Mouse (Mus musculus) forebrain, postnatal 0 days (tissue): ENCODE results near the gene 1190005I06Rik. TPM values are rescaled to one million over a fixed set of nuclear protein-coding genes. Genes with fewer than 3 reads are reported as not detected.

ENCODE experiments used
- ATAC-seq: fragments of 200-750 bp; cut with Nextera tagmentation; 2 replicates; pipeline ENCODE4 v1.8.0; 2017; ENCODE audit warnings: mild to moderate bottlenecking, moderate library complexity
- DNase-seq: peaks from one replicate; pipeline ENCODE4 v3.0.0-alpha.2; 2015
- H3K27ac ChIP-seq: fragments of 300-500 bp; sonication (generic); 2 replicates; pipeline ENCODE4 v1.5.1; 2014; ENCODE audit warnings: low read depth, mild to moderate bottlenecking, antibody characterized with exemption, low read length, moderate library complexity, mixed read lengths
- H3K27me3 ChIP-seq: fragments of 300-500 bp; sonication (generic); 2 replicates; pipeline ENCODE4 v1.6.1; 2014; ENCODE audit warnings: mild to moderate bottlenecking, low read length, mixed read lengths; ENCODE audit not compliant: insufficient read depth
- H3K36me3 ChIP-seq: fragments of 300-500 bp; sonication (generic); 2 replicates; pipeline ENCODE4 v1.6.1; 2014; ENCODE audit warnings: mild to moderate bottlenecking, moderate library complexity; ENCODE audit not compliant: insufficient read depth
- H3K4me1 ChIP-seq: fragments of 300-500 bp; sonication (generic); 2 replicates; pipeline ENCODE4 v1.6.1; 2014; ENCODE audit warnings: antibody characterized with exemption; ENCODE audit not compliant: insufficient read depth
- H3K4me2 ChIP-seq: fragments of 300-500 bp; sonication (generic); 2 replicates; pipeline ENCODE4 v1.6.1; 2014; ENCODE audit warnings: low read depth, mild to moderate bottlenecking, moderate library complexity
- H3K4me3 ChIP-seq: fragments of 300-500 bp; sonication (generic); 2 replicates; pipeline ENCODE4 v1.5.1; 2014; ENCODE audit warnings: low read depth, low read length, mixed read lengths
- H3K9ac ChIP-seq: fragments of 300-500 bp; sonication (generic); 2 replicates; pipeline ENCODE4 v1.6.1; 2014; ENCODE audit warnings: mild to moderate bottlenecking
- H3K9me3 ChIP-seq: fragments of 300-500 bp; sonication (generic); 2 replicates; pipeline ENCODE4 v1.6.1; 2016; ENCODE audit warnings: low read length
- CTCF ChIP-seq: sonication (generic); IDR thresholded peaks from 2 replicates; pipeline ENCODE4 v1.5.1; 2016; ENCODE audit warnings: antibody characterized with exemption, control low read depth, low read depth
- WGBS: fragments of 180-500 bp; shearing (Covaris S2); extraction: QIAGEN DNeasy Blood & Tissue Kit; methylation state at CpG from one replicate; pipeline ENCODE4 v1.1.7; 2014; 5-methylcytosine and 5-hydroxymethylcytosine counted together
- polyA plus RNA-seq: library from polyadenylated mRNA; unstranded; fragments of >200 nt; fragmentation: Nextera tagmentation; extraction: Ambion mirVana; gene quantifications from 2 replicates; pipeline ENCODE4 v1.2.1, GENCODE M21; 2015
- total RNA-seq: library from RNA; depleted of rRNA; stranded (reverse); fragments of >200 nt; gene quantifications from 2 replicates; pipeline ENCODE4 v1.2.3, GENCODE M21; 2014

Gene 1190005I06Rik
- total and polyA plus RNA-seq, 2 experiments from 2014 or later, result 18.5 to 21.7 TPM

DNA sequence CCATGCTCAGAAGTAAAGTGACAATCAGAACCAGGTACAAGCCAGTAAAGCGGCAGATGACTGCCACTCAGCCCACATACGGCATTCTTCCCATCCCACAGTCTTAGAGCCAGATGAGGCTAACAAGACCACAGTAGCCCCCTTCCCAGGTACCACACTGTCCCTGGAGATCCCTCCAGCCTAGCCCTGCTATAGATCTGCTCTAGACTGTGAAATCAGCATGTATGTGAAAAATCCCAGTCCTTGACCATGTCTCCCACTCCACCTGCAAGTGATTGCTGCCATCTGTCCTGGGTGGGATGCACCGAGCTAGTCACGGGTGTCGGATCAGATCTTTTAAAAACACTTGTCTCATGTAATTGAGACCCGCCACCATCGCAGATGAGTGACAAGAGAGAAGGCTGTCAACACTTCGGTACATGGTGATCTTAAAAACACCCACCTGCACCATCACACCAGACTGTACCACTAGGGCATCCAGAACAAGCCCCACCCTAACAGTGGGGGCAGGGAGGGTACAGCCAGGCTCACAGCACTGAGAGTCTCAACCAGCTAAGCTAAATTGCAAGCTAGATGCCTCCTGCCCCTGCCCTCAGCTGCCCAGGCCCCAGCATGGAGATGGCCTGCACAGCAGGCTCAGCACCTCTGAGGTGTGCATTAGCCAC is 67.0 kb downstream of the 1190005I06Rik start:
- H3K9me3 ChIP-seq, result no peaks in the 10 kb centered on the region
- 86% methylated on average over 8 of the region's 8 CpGs for WGBS
- peaks cover 52% of the 10 kb centered on the region for H3K36me3 ChIP-seq
- H3K4me1 ChIP-seq, result no peaks in the 10 kb centered on the region
- H3K9ac ChIP-seq, result no peak overlapping the region
- no peak overlapping the region for H3K4me2 ChIP-seq
- no peaks in the 10 kb centered on the region for H3K27me3 ChIP-seq
- H3K4me3 ChIP-seq, result no peak overlapping the region
- no peak for ATAC-seq
- DNase-seq, result no peak
- TF ChIP-seq CTCF, result no peak
- no peak overlapping the region for H3K27ac ChIP-seq

- H3K9me3 ChIP-seq, result no peaks in the 10 kb centered on the region
- 76% methylated on average over 17 of the region's 17 CpGs for WGBS
- peaks cover 78% of the 10 kb centered on the region for H3K36me3 ChIP-seq
- no peak overlapping the region for H3K9ac ChIP-seq
- no peak overlapping the region for H3K27ac ChIP-seq
- H3K27me3 ChIP-seq, result no peaks in the 10 kb centered on the region
- H3K4me1 ChIP-seq, result no peaks in the 10 kb centered on the region
- DNase-seq, result no peak
- ATAC-seq, result no peak
- H3K4me2 ChIP-seq, result no peak overlapping the region
- H3K4me3 ChIP-seq, result no peak overlapping the region
- no peak; the same call in 1 of the 2 replicates for TF ChIP-seq CTCF
Measured at GRCm38 (mm10) chr8:120577821-120578220, 69.6 kb downstream of the 1190005I06Rik start.

GRCm38 (mm10) chr8:120575801-120576200 is 71.6 kb downstream of the 1190005I06Rik start:
- Histone ChIP-seq H3K9ac (no peak overlapping the region), H3K27me3 (no peaks in the 10 kb centered on the region), H3K36me3 (peaks cover 89% of the 10 kb centered on the region), H3K4me1 (no peaks in the 10 kb centered on the region), H3K4me3 (no peak overlapping the region), H3K4me2 (no peak overlapping the region), H3K9me3 (no peaks in the 10 kb centered on the region), H3K27ac (no peak overlapping the region)
- WGBS, result 79% methylated on average over 9 of the region's 9 CpGs
- no peak for ATAC-seq
- TF ChIP-seq CTCF, result no peak
- DNase-seq, result no peak

DNA sequence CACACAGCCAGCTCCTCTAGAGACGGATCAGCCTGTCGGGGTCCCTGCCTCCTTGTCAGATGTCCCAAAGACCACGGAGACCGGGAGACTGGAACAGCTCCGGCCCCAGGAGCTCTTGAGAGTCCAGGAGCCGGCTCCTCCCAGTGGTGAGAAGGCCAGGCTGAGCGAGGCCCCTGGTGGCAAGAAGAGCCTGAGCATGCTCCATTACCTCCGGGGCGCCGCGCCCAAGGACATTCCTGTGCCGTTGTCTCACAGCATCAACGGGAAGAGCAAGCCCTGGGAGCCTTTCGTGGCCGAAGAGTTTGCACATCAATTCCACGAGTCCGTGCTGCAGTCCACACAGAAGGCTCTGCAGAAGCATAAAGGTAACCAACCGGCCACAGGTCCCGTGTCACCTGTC is 72.5 kb downstream of the 1190005I06Rik start:
- WGBS, result 82% methylated on average over 19 of the region's 19 CpGs
- peak; percentile 15; the same call in 1 of the 2 replicates for TF ChIP-seq CTCF
- no peak for DNase-seq

GRCm38 (mm10) chr8:120573866-120574265 is 73.6 kb downstream of the 1190005I06Rik start:
- H3K4me1 ChIP-seq, result no peaks in the 10 kb centered on the region
- no peaks in the 10 kb centered on the region for H3K9me3 ChIP-seq
- DNase-seq (no peak), ATAC-seq (no peak)
- no peak overlapping the region for H3K9ac ChIP-seq
- 67% methylated on average over 11 of the region's 11 CpGs for WGBS
- no peak overlapping the region for H3K4me3 ChIP-seq
- H3K27ac ChIP-seq, result no peak overlapping the region
- H3K36me3 ChIP-seq, result peaks cover 88% of the 10 kb centered on the region
- no peak for TF ChIP-seq CTCF
- no peak overlapping the region for H3K4me2 ChIP-seq
- no peaks in the 10 kb centered on the region for H3K27me3 ChIP-seq

More for the DNA sequence above, 72.5 kb downstream of the 1190005I06Rik start:
- Histone ChIP-seq H3K4me1 (no peaks in the 10 kb centered on the region), H3K9ac (no peak overlapping the region), H3K4me3 (no peak overlapping the region), H3K9me3 (no peaks in the 10 kb centered on the region), H3K27ac (no peak overlapping the region), H3K36me3 (peaks cover 89% of the 10 kb centered on the region), H3K4me2 (no peak overlapping the region), H3K27me3 (no peaks in the 10 kb centered on the region)
- ATAC-seq, result no peak

DNA sequence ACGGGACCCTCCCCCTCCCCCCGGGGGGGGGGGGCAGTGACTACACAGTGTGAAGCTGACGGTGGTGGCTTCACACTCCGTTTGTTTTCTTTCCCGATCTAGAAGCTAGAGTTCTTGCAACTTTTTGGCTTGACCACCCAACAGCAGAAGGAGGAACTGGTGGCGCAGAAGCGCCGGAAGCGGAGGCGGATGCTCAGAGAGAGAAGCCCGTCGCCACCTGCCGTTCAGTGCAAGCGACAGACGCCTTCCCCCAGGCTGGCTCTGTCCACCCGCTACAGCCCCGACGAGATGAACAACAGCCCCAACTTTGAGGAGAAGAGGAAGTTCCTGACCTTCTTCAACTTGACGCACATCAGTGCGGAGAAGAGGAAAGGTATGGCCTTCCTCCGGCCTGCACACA is 74.9 kb downstream of the 1190005I06Rik start:
- no peaks in the 10 kb centered on the region for H3K4me1 ChIP-seq
- no peak overlapping the region for H3K27ac ChIP-seq
- H3K36me3 ChIP-seq, result peaks cover 91% of the 10 kb centered on the region
- no peaks in the 10 kb centered on the region for H3K9me3 ChIP-seq
- 0 out of 2 replicates have a peak, but pooled peaks have one; percentile 5 for TF ChIP-seq CTCF
- H3K27me3 ChIP-seq, result no peaks in the 10 kb centered on the region
- ATAC-seq (no peak), DNase-seq (no peak)
- 67% methylated on average over 21 of the region's 21 CpGs for WGBS
- no peak overlapping the region for H3K4me2 ChIP-seq
- no peak overlapping the region for H3K4me3 ChIP-seq
- no peak overlapping the region for H3K9ac ChIP-seq

DNA sequence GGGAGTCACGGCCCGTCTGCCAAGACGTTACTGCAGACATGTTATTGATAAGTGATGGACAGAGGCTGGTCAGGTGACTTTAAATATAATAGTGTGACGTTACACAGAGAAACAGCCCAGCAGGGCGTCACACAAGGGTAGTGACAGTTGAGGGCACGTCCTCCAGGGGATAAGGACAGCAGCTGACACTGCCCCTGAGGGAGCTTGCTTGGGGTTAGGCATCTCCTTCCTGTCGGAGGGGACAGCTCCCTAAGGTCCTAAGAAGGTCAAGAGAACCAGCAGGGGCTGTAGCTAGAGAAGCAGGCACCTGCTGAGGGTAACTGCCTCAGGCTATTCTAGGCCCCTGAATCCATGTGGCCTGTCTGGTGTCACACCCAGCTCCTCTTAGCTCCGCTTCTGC is 75.9 kb downstream of the 1190005I06Rik start:
- no peaks in the 10 kb centered on the region for H3K9me3 ChIP-seq
- no peak overlapping the region for H3K4me3 ChIP-seq
- no peak overlapping the region for H3K4me2 ChIP-seq
- 80% methylated on average over 8 of the region's 8 CpGs for WGBS
- no peak for TF ChIP-seq CTCF
- no peak for ATAC-seq
- H3K4me1 ChIP-seq, result no peaks in the 10 kb centered on the region
- no peaks in the 10 kb centered on the region for H3K27me3 ChIP-seq
- no peak for DNase-seq
- no peak overlapping the region for H3K27ac ChIP-seq
- no peak overlapping the region for H3K9ac ChIP-seq
- H3K36me3 ChIP-seq, result peaks cover 94% of the 10 kb centered on the region
